Mouse (Mus musculus) CH12.LX (cell line): Measurements from ENCODE around the gene Zfp664. TPM values are rescaled to one million over a fixed set of nuclear protein-coding genes. Genes with fewer than 3 reads are reported as not detected.

Experiments used
- DNase-seq: peaks from one replicate; pipeline ENCODE4 v3.0.0-alpha.2; 2013; ENCODE audit errors: extremely low read depth
- H3K27ac ChIP-seq: 2 replicates; pipeline ENCODE4 v1.5.1; 2012; ENCODE audit warnings: low read depth, mild to moderate bottlenecking, control low read depth, moderate library complexity; ENCODE audit not compliant: insufficient read depth
- H3K27me3 ChIP-seq: replicated peaks from 2 replicates; pipeline ENCODE3; 2012; ENCODE audit warnings: inconsistent platforms
- H3K36me3 ChIP-seq, 2 experiments: replicated peaks in 1 of 2; 2 replicates each; pipeline versions ENCODE3 to v1.6.1; 2012; ENCODE audit warnings: inconsistent platforms in 1 of 2, low read length in 1 of 2, mild to moderate bottlenecking in 1 of 2, mixed read lengths in 1 of 2, moderate library complexity in 1 of 2; ENCODE audit not compliant: control insufficient read depth in 1 of 2, insufficient read depth in 1 of 2
- H3K4me1 ChIP-seq, 2 experiments: 2 replicates each; pipeline ENCODE4 v1.6.1; 2012; ENCODE audit warnings: inconsistent platforms in 1 of 2, moderate library complexity in 1 of 2; ENCODE audit not compliant: insufficient read depth in 2 of 2, control insufficient read depth in 1 of 2
- H3K4me2 ChIP-seq: 2 replicates; pipeline ENCODE4 v1.6.1; 2012; ENCODE audit warnings: low read depth, mild to moderate bottlenecking, control low read depth; ENCODE audit not compliant: poor library complexity, insufficient read depth, severe bottlenecking
- H3K4me3 ChIP-seq, 3 experiments: fragments of 150-350 bp in 1 of 3; sonication (generic) in 1 of 3; replicated peaks in 1 of 3; 2 replicates each; pipeline versions ENCODE3 to v1.5.1; 2011 to 2012; ENCODE audit warnings: low read depth in 2 of 3, low read length in 2 of 3, mild to moderate bottlenecking in 2 of 3, moderate library complexity in 2 of 3, control low read depth in 1 of 3, improper control_type of control experiment in 1 of 3, inconsistent platforms in 1 of 3, mixed read lengths in 1 of 3; ENCODE audit not compliant: poor library complexity in 1 of 3
- H3K79me2 ChIP-seq: replicated peaks from 2 replicates; pipeline ENCODE4 v1.6.1; 2012; ENCODE audit warnings: mild to moderate bottlenecking, moderate library complexity; ENCODE audit not compliant: control insufficient read depth, poor library complexity, insufficient read depth, severe bottlenecking; ENCODE audit errors: extremely low read depth
- H3K9ac ChIP-seq: 2 replicates; pipeline ENCODE4 v1.6.1; 2012; ENCODE audit warnings: low read depth, mild to moderate bottlenecking, control low read depth, moderate library complexity; ENCODE audit not compliant: insufficient read depth
- H3K9me3 ChIP-seq: replicated peaks from 2 replicates; pipeline ENCODE3; 2012; ENCODE audit warnings: low read length, inconsistent platforms, mixed read lengths
- CHD1 ChIP-seq: IDR thresholded peaks from 2 replicates; pipeline ENCODE4 v1.6.1; 2012; ENCODE audit warnings: low read depth, low read length, improper control_type of control experiment, inconsistent platforms
- CTCF ChIP-seq, 2 experiments: IDR thresholded peaks in 1 of 2; conservative IDR thresholded peaks in 1 of 2; 2 replicates each; pipeline ENCODE4 v1.5.1; 2011 to 2012; ENCODE audit warnings: low read depth in 2 of 2, low read length in 2 of 2, improper control_type of control experiment in 1 of 2, inconsistent platforms in 1 of 2, mild to moderate bottlenecking in 1 of 2, moderate library complexity in 1 of 2
- EP300 ChIP-seq: IDR thresholded peaks from 2 replicates; pipeline ENCODE4 v1.6.1; 2011; ENCODE audit warnings: low read length, improper control_type of control experiment
- ETS1 ChIP-seq: conservative IDR thresholded peaks from 2 replicates; pipeline ENCODE4 v1.6.1; 2012; ENCODE audit warnings: low read depth, mild to moderate bottlenecking, inconsistent platforms, low read length, improper control_type of control experiment, moderate library complexity
- IRF4 ChIP-seq: IDR thresholded peaks from 2 replicates; pipeline ENCODE4 v1.6.1; 2014; ENCODE audit warnings: low read depth, mild to moderate bottlenecking, inconsistent platforms, low read length, improper control_type of control experiment
- JUN ChIP-seq: IDR thresholded peaks from 2 replicates; pipeline ENCODE4 v1.6.1; 2011; ENCODE audit warnings: low read depth, mild to moderate bottlenecking, low read length, improper control_type of control experiment, moderate library complexity; ENCODE audit not compliant: insufficient read depth
- JUND ChIP-seq: conservative IDR thresholded peaks from 2 replicates; pipeline ENCODE4 v1.6.1; 2011; ENCODE audit warnings: low read depth, low read length, improper control_type of control experiment
- MAFK ChIP-seq: IDR thresholded peaks from 2 replicates; pipeline ENCODE4 v1.6.1; 2011; ENCODE audit warnings: low read length, improper control_type of control experiment; ENCODE audit not compliant: insufficient replicate concordance
- MAX ChIP-seq: IDR thresholded peaks from 2 replicates; pipeline ENCODE4 v1.6.1; 2011; ENCODE audit warnings: low read length, improper control_type of control experiment
- MEF2A ChIP-seq: IDR thresholded peaks from 2 replicates; pipeline ENCODE4 v1.6.1; 2014; ENCODE audit warnings: low read depth, mild to moderate bottlenecking, inconsistent platforms, low read length, improper control_type of control experiment, borderline replicate concordance
- MYC ChIP-seq: IDR thresholded peaks from 2 replicates; pipeline ENCODE4 v1.6.1; 2011; ENCODE audit warnings: low read depth, mild to moderate bottlenecking, improper control_type of control experiment, low read length
- NRF1 ChIP-seq: IDR thresholded peaks from 2 replicates; pipeline ENCODE4 v1.6.1; 2014; ENCODE audit warnings: low read depth, mild to moderate bottlenecking, inconsistent platforms, low read length, improper control_type of control experiment, moderate library complexity
- PAX5 ChIP-seq: IDR thresholded peaks from 2 replicates; pipeline ENCODE4 v1.6.1; 2012; ENCODE audit warnings: low read length, inconsistent platforms, mixed read lengths
- POLR2AphosphoS2 ChIP-seq: IDR thresholded peaks from 2 replicates; pipeline ENCODE4 v1.6.1; 2011; ENCODE audit warnings: low read depth, low read length, improper control_type of control experiment
- RAD21 ChIP-seq: IDR thresholded peaks from 2 replicates; pipeline ENCODE4 v1.6.1; 2011; ENCODE audit warnings: low read depth, mild to moderate bottlenecking, low read length, improper control_type of control experiment, moderate library complexity
- RCOR1 ChIP-seq: conservative IDR thresholded peaks from 2 replicates; pipeline ENCODE4 v1.6.1; 2012; ENCODE audit warnings: low read depth, mild to moderate bottlenecking, inconsistent platforms, low read length, improper control_type of control experiment
- SIN3A ChIP-seq: IDR thresholded peaks from 2 replicates; pipeline ENCODE4 v1.6.1; 2012; ENCODE audit warnings: low read length, improper control_type of control experiment, inconsistent platforms
- SMC3 ChIP-seq: IDR thresholded peaks from 2 replicates; pipeline ENCODE4 v1.6.1; 2011; ENCODE audit warnings: low read depth, low read length, improper control_type of control experiment
- TBP ChIP-seq: conservative IDR thresholded peaks from 2 replicates; pipeline ENCODE4 v1.6.1; 2011; ENCODE audit warnings: low read depth, low read length, improper control_type of control experiment
- UBTF ChIP-seq: IDR thresholded peaks from 2 replicates; pipeline ENCODE4 v1.6.1; 2012; ENCODE audit warnings: low read depth, mild to moderate bottlenecking, inconsistent platforms, low read length, improper control_type of control experiment, moderate library complexity
- ZC3H11A ChIP-seq: IDR thresholded peaks from 2 replicates; pipeline ENCODE4 v1.6.1; 2012; ENCODE audit warnings: low read depth, mild to moderate bottlenecking, inconsistent platforms, low read length, improper control_type of control experiment
- ZNF384 ChIP-seq: IDR thresholded peaks from 2 replicates; pipeline ENCODE4 v1.6.1; 2012; ENCODE audit warnings: low read depth, low read length, improper control_type of control experiment, inconsistent platforms
- dilution Hi-C: fragments of 300-500 bp; cut with MboI; formaldehyde crosslinking; loops from 2 replicates; pipeline ENCODE4 v1.14.3; 2020; ENCODE audit warnings: low sequenced_read_pairs; ENCODE audit not compliant: extremely low pct_unique_long_range_greater_than_20kb, extremely low pct_ligation_motif_present
- in situ Hi-C: fragments of 300-500 bp; cut with MboI; formaldehyde crosslinking; loops from 3 replicates; pipeline ENCODE4 v1.14.3; 2019; ENCODE audit warnings: low sequenced_read_pairs, low pct_ligation_motif_present, low pct_unique_long_range_greater_than_20kb, mixed read lengths
- polyA plus RNA-seq: library from polyadenylated mRNA; unstranded; fragments of >175 nt; gene quantifications from 2 replicates; pipeline ENCODE4 v1.2.1, GENCODE M21; 2012; ENCODE audit warnings: low read depth; ENCODE audit not compliant: insufficient read length
- total RNA-seq, 2 experiments: library from RNA; depleted of rRNA; stranded (reverse); fragments of 300-350 nt in 1 of 2; fragments of >200 nt in 1 of 2; gene quantifications; 2 replicates each; pipeline ENCODE4 v1.2.3; 2012 to 2014

Gene Zfp664
- total and polyA plus RNA-seq, 3 experiments: 7.4 to 14.3 (median 12.3) TPM

DNA sequence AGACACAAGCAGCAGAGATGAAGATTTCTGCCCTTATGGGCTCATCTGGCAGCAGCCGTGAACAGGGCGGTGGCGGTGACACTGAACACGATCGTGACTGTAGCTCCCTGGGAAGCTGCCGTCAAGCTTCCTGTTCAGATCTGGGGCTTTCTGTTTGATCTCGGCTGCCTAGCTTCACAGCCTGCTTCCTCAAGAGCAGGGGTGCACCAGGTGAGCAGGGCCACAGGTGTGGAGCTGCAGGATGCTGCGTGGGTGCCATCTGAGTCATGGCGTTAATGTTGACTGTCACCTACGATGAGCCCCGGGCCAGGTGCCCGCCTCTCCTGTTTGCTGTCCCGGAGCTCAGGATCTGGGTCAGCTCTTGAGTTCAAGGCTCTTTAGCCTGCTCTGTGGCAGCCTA, 44.4 kb downstream of the Zfp664 start:
- DNase-seq: no peak
- H3K36me3 ChIP-seq: no peaks in the 10 kb centered on the region
- no peak overlapping the region for H3K4me3 ChIP-seq
- H3K4me2 ChIP-seq: no peak overlapping the region
- TF ChIP-seq JUND (no peak), MAFK (no peak)
- TF ChIP-seq, all 38 proteins: peak for 0
- H3K27me3 ChIP-seq: no peaks in the 10 kb centered on the region
- no peak overlapping the region for H3K27ac ChIP-seq
- dilution Hi-C loops (no loop called here), in situ Hi-C loops (loop anchor here (5.0 to 10.0 kb wide), 4 partner anchors 105 to 468 kb away; partner anchors contain the start of gene Scarb1)
- H3K9ac ChIP-seq: no peak overlapping the region
- no peaks in the 10 kb centered on the region for H3K79me2 ChIP-seq
- H3K4me1 ChIP-seq: peaks cover 0 to 3% of the 10 kb centered on the region in 2 experiments; a peak in 1 of 4 replicates
- peaks cover 8% of the 10 kb centered on the region for H3K9me3 ChIP-seq

DNA sequence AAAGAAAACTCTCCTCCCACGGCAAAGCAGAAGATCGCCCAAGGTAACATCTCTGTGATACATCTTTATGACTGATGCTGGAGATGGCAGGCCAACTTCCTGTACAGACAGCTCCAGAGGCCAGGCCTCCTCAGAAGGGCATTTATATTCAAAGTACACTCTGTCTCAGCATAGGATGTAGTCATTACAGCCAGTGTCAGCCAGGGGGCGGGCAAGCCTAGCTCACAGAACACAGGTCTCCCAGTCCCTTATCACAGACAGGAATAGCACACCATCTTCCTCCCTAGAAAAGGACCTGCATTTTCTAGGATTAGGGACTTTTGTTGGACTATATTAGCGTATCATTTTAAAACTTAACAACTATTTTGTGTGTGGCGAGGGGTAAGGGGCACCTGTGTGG, 46.4 kb downstream of the Zfp664 start:
- peak; percentile 71 for DNase-seq
- H3K36me3 ChIP-seq: no peaks in the 10 kb centered on the region
- no peaks in the 10 kb centered on the region for H3K79me2 ChIP-seq
- H3K4me3 ChIP-seq: no peak overlapping the region
- in situ Hi-C loops (loop anchor here (5.0 to 10.0 kb wide), 4 partner anchors 103 to 466 kb away; partner anchors contain the start of gene Scarb1), dilution Hi-C loops (no loop called here)
- no peak overlapping the region for H3K4me2 ChIP-seq
- H3K9ac ChIP-seq: no peak overlapping the region
- TF ChIP-seq POLR2AphosphoS2 (no peak), PAX5 (no peak), MEF2A (no peak), EP300 (no peak), RCOR1 (no peak), NRF1 (no peak), SIN3A (no peak), SMC3 (peak; percentile 91), ZNF384 (no peak), TBP (no peak), MAX (no peak), ETS1 (no peak), CHD1 (no peak), ZC3H11A (peak; percentile 69), CTCF (conservative IDR thresholded peaks at IDR 0.05 in 1 of 2, IDR thresholded peaks at IDR 0.05 in 1 of 2; ENCODE audit: low read depth in 2 of 2, low read length in 2 of 2) (peak; percentile 58 to 93; a peak in 3 of 4 replicates), MYC (no peak), UBTF (no peak), IRF4 (no peak), JUN (no peak), RAD21 (peak; percentile 88), JUND (no peak)
- H3K27ac ChIP-seq: no peak overlapping the region
- peaks cover 0 to 3% of the 10 kb centered on the region in 2 experiments; a peak in 1 of 4 replicates for H3K4me1 ChIP-seq
- H3K27me3 ChIP-seq: no peaks in the 10 kb centered on the region
- H3K9me3 ChIP-seq: peaks cover 8% of the 10 kb centered on the region
